Mouse (Mus musculus) neural tube, embryonic 12.5 days (tissue): ENCODE results near the gene Prrt1. TPM values are rescaled to one million over a fixed set of nuclear protein-coding genes. Genes with fewer than 3 reads are reported as not detected.

Source experiments
- polyA plus RNA-seq: library from polyadenylated mRNA; unstranded; fragments of >200 nt; fragmentation: Nextera tagmentation; extraction: Ambion mirVana; gene quantifications from 2 replicates; pipeline ENCODE4 v1.2.1, GENCODE M21; 2016

Gene Prrt1
- polyA plus RNA-seq, 1 experiment from 2014 or later: 1.6 TPM

Other genes starting within 250 kb of the Prrt1 start
- gene BC051142, start 230.7 kb upstream of the Prrt1 start, polyA plus RNA-seq: 1.4 and 1.6 TPM in 2 replicates
- gene Btnl4, start 152.2 kb upstream of the Prrt1 start, polyA plus RNA-seq: not detected in 2 replicates
- not detected in 2 replicates for gene Btnl6, start 112.2 kb upstream of the Prrt1 start, polyA plus RNA-seq
- gene Notch4, start 65.3 kb upstream of the Prrt1 start, polyA plus RNA-seq: 10.2 and 11.6 TPM in 2 replicates
- 4.2 and 5.5 TPM in 2 replicates for gene Gpsm3, start 39.7 kb upstream of the Prrt1 start, polyA plus RNA-seq
- 17.1 and 18.4 TPM in 2 replicates for gene Pbx2, start 38.3 kb upstream of the Prrt1 start, polyA plus RNA-seq
- 1.9 and 2.3 TPM in 2 replicates for gene Ager, start 31.7 kb upstream of the Prrt1 start, polyA plus RNA-seq
- gene Rnf5, start 25.8 kb upstream of the Prrt1 start, polyA plus RNA-seq: 249 and 263 TPM in 2 replicates
- 81.1 and 97.7 TPM in 2 replicates for gene Agpat1, start 25.3 kb upstream of the Prrt1 start, polyA plus RNA-seq
- gene Egfl8, start 13.6 kb upstream of the Prrt1 start, polyA plus RNA-seq: 13.0 and 15.5 TPM in 2 replicates
- gene Ppt2, start 1.0 kb upstream of the Prrt1 start, polyA plus RNA-seq: 22.9 and 25.2 TPM in 2 replicates
- gene Fkbpl, start 15.2 kb downstream of the Prrt1 start, polyA plus RNA-seq: 17.4 and 17.5 TPM in 2 replicates
- 116 and 120 TPM in 2 replicates for gene Atf6b, start 17.6 kb downstream of the Prrt1 start, polyA plus RNA-seq
- 0.03 TPM in 2 replicates for gene Tnxb, start 41.0 kb downstream of the Prrt1 start, polyA plus RNA-seq
- not detected in 2 replicates for gene C4b, start 114.3 kb downstream of the Prrt1 start, polyA plus RNA-seq
- not detected in 2 replicates for gene Cyp21a1, start 175.0 kb downstream of the Prrt1 start, polyA plus RNA-seq
- gene Stk19, start 207.4 kb downstream of the Prrt1 start, polyA plus RNA-seq: 30.8 and 30.9 TPM in 2 replicates
- gene Dxo, start 207.5 kb downstream of the Prrt1 start, polyA plus RNA-seq: 64.1 and 66.2 TPM in 2 replicates
- gene Skiv2l, start 220.7 kb downstream of the Prrt1 start, polyA plus RNA-seq: 61.2 and 64.7 TPM in 2 replicates
- 95.9 and 98.6 TPM in 2 replicates for gene Nelfe, start 220.9 kb downstream of the Prrt1 start, polyA plus RNA-seq
- 2.0 and 3.0 TPM in 2 replicates for gene Cfb, start 233.0 kb downstream of the Prrt1 start, polyA plus RNA-seq
- 11.5 and 12.0 TPM in 2 replicates for gene Zbtb12, start 249.9 kb downstream of the Prrt1 start, polyA plus RNA-seq